Mouse (Mus musculus) T-cell, adult 2 months (primary cell): ENCODE results near the gene Plcb4.

Source experiments
- DNase-seq: peaks from one replicate; pipeline ENCODE4 v3.0.0; 2022; ENCODE audit warnings: low spot score

The Plcb4 gene

GRCm38 (mm10) chr2:136006280-136006679 lies 347.5 kb downstream of the Plcb4 start:
- no peak for DNase-seq

GRCm38 (mm10) chr2:136012759-136013158 lies 353.9 kb downstream of the Plcb4 start:
- DNase-seq = no peak

GRCm38 (mm10) chr2:136048464-136048863 lies 389.7 kb downstream of the Plcb4 start:
- DNase-seq = no peak

GRCm38 (mm10) chr2:136050793-136051615 lies 392.2 kb downstream of the Plcb4 start:
- DNase-seq = no peak

- no peak for DNase-seq
Observed at GRCm38 (mm10) chr2:136051688-136052289, 393.0 kb downstream of the Plcb4 start, which contains the start of gene Lamp5. TSS of gene Lamp5 (plus strand) at chr2:136052239.

GRCm38 (mm10) chr2:136057861-136058331 lies 399.1 kb downstream of the Plcb4 start:
- no peak for DNase-seq

GRCm38 (mm10) chr2:136058398-136058797 lies 399.6 kb downstream of the Plcb4 start:
- DNase-seq = no peak

- no peak for DNase-seq
Observed at GRCm38 (mm10) chr2:136059029-136059669, 400.3 kb downstream of the Plcb4 start.
